Mouse (Mus musculus): ENCODE measurements around the gene Nav2.

Gene Nav2

GRCm38 (mm10) chr7:49522411-49523114, 614.0 kb downstream of the Nav2 start:
- Histone ChIP-seq H3K9me3 (ENCODE audit: low read length) (no peaks in the 10 kb centered on the region), H3K4me3 (replicated peaks; ENCODE audit: low read length) (peak overlapping the region; percentile 66), H3K36me3 (ENCODE audit: insufficient read depth, low read length) (no peaks in the 10 kb centered on the region), H3K4me1 (replicated peaks; ENCODE audit: low read depth, low read length) (peaks cover 83% of the 10 kb centered on the region), H3K27me3 (ENCODE audit: insufficient read depth, low read length) (no peaks in the 10 kb centered on the region)
- TF ChIP-seq CTCF (conservative IDR thresholded peaks at IDR 0.05; ENCODE audit: low read length) (no peak), POU5F1 (IDR thresholded peaks at IDR 0.05; ENCODE audit: borderline replicate concordance, low read length) (no peak), NANOG (IDR thresholded peaks at IDR 0.05; ENCODE audit: borderline replicate concordance, low read length) (no peak)

GRCm38 (mm10) chr7:49523115-49523445, 614.6 kb downstream of the Nav2 start:
- TF ChIP-seq NANOG (IDR thresholded peaks at IDR 0.05; ENCODE audit: borderline replicate concordance, low read length), result no peak
- no peak for TF ChIP-seq CTCF (conservative IDR thresholded peaks at IDR 0.05; ENCODE audit: low read length)
- no peak for TF ChIP-seq POU5F1 (IDR thresholded peaks at IDR 0.05; ENCODE audit: borderline replicate concordance, low read length)
- H3K4me3 ChIP-seq (replicated peaks; ENCODE audit: low read length), result peak overlapping the region; percentile 66
- H3K27me3 ChIP-seq (ENCODE audit: insufficient read depth, low read length), result no peaks in the 10 kb centered on the region
- H3K4me1 ChIP-seq (replicated peaks; ENCODE audit: low read depth, low read length), result peaks cover 81% of the 10 kb centered on the region
- no peaks in the 10 kb centered on the region for H3K9me3 ChIP-seq (ENCODE audit: low read length)
- H3K36me3 ChIP-seq (ENCODE audit: insufficient read depth, low read length), result no peaks in the 10 kb centered on the region

- Histone ChIP-seq H3K4me3 (replicated peaks; ENCODE audit: low read length) (peak overlapping the region; percentile 5; the same call in 1 of the 2 replicates), H3K36me3 (ENCODE audit: insufficient read depth, low read length) (no peaks in the 10 kb centered on the region), H3K4me1 (replicated peaks; ENCODE audit: low read depth, low read length) (peaks cover 86% of the 10 kb centered on the region), H3K9me3 (ENCODE audit: low read length) (no peaks in the 10 kb centered on the region), H3K27me3 (ENCODE audit: insufficient read depth, low read length) (no peaks in the 10 kb centered on the region)
- TF ChIP-seq POU5F1 (IDR thresholded peaks at IDR 0.05; ENCODE audit: borderline replicate concordance, low read length), result no peak
- no peak for TF ChIP-seq CTCF (conservative IDR thresholded peaks at IDR 0.05; ENCODE audit: low read length)
- no peak for TF ChIP-seq NANOG (IDR thresholded peaks at IDR 0.05; ENCODE audit: borderline replicate concordance, low read length)
Observed at GRCm38 (mm10) chr7:49523729-49524128, 615.2 kb downstream of the Nav2 start.

GRCm38 (mm10) chr7:49525348-49526100, 617.0 kb downstream of the Nav2 start:
- H3K36me3 ChIP-seq (ENCODE audit: insufficient read depth, low read length), result no peaks in the 10 kb centered on the region
- H3K4me3 ChIP-seq (replicated peaks; ENCODE audit: low read length), result no peak overlapping the region
- TF ChIP-seq CTCF (conservative IDR thresholded peaks at IDR 0.05; ENCODE audit: low read length) (no peak), NANOG (IDR thresholded peaks at IDR 0.05; ENCODE audit: borderline replicate concordance, low read length) (no peak), POU5F1 (IDR thresholded peaks at IDR 0.05; ENCODE audit: borderline replicate concordance, low read length) (no peak)
- no peaks in the 10 kb centered on the region for H3K27me3 ChIP-seq (ENCODE audit: insufficient read depth, low read length)
- no peaks in the 10 kb centered on the region for H3K9me3 ChIP-seq (ENCODE audit: low read length)
- peaks cover 83% of the 10 kb centered on the region for H3K4me1 ChIP-seq (replicated peaks; ENCODE audit: low read depth, low read length)

GRCm38 (mm10) chr7:49526101-49526499, 617.6 kb downstream of the Nav2 start:
- H3K9me3 ChIP-seq (ENCODE audit: low read length), result no peaks in the 10 kb centered on the region
- H3K4me3 ChIP-seq (replicated peaks; ENCODE audit: low read length), result no peak overlapping the region
- no peaks in the 10 kb centered on the region for H3K27me3 ChIP-seq (ENCODE audit: insufficient read depth, low read length)
- peaks cover 83% of the 10 kb centered on the region for H3K4me1 ChIP-seq (replicated peaks; ENCODE audit: low read depth, low read length)
- TF ChIP-seq NANOG (IDR thresholded peaks at IDR 0.05; ENCODE audit: borderline replicate concordance, low read length) (no peak), POU5F1 (IDR thresholded peaks at IDR 0.05; ENCODE audit: borderline replicate concordance, low read length) (no peak)
- no peaks in the 10 kb centered on the region for H3K36me3 ChIP-seq (ENCODE audit: insufficient read depth, low read length)

- Histone ChIP-seq H3K4me3 (replicated peaks; ENCODE audit: low read length) (peak overlapping the region; percentile 48; the same call in 1 of the 2 replicates), H3K36me3 (ENCODE audit: insufficient read depth, low read length) (no peaks in the 10 kb centered on the region), H3K27me3 (ENCODE audit: insufficient read depth, low read length) (no peaks in the 10 kb centered on the region), H3K9me3 (ENCODE audit: low read length) (no peaks in the 10 kb centered on the region), H3K4me1 (replicated peaks; ENCODE audit: low read depth, low read length) (peaks cover 73% of the 10 kb centered on the region)
- TF ChIP-seq NANOG (IDR thresholded peaks at IDR 0.05; ENCODE audit: borderline replicate concordance, low read length) (peak; percentile 48; the same call in 1 of the 2 replicates), POU5F1 (IDR thresholded peaks at IDR 0.05; ENCODE audit: borderline replicate concordance, low read length) (no peak), CTCF (conservative IDR thresholded peaks at IDR 0.05; ENCODE audit: low read length) (no peak)
Observed at GRCm38 (mm10) chr7:49527495-49527894, 619.0 kb downstream of the Nav2 start.

- TF ChIP-seq POU5F1 (IDR thresholded peaks at IDR 0.05; ENCODE audit: borderline replicate concordance, low read length), result no peak
- no peak for TF ChIP-seq CTCF (conservative IDR thresholded peaks at IDR 0.05; ENCODE audit: low read length)
- TF ChIP-seq NANOG (IDR thresholded peaks at IDR 0.05; ENCODE audit: borderline replicate concordance, low read length), result no peak
- H3K36me3 ChIP-seq (ENCODE audit: insufficient read depth, low read length), result no peaks in the 10 kb centered on the region
- H3K27me3 ChIP-seq (ENCODE audit: insufficient read depth, low read length), result no peaks in the 10 kb centered on the region
- H3K4me3 ChIP-seq (replicated peaks; ENCODE audit: low read length), result 0 out of 2 replicates have a peak overlapping the region, but pooled peaks have one; percentile 48
- peaks cover 69% of the 10 kb centered on the region for H3K4me1 ChIP-seq (replicated peaks; ENCODE audit: low read depth, low read length)
- no peaks in the 10 kb centered on the region for H3K9me3 ChIP-seq (ENCODE audit: low read length)
Observed at GRCm38 (mm10) chr7:49527925-49528324, 619.4 kb downstream of the Nav2 start.

GRCm38 (mm10) chr7:49529498-49529897, 621.0 kb downstream of the Nav2 start:
- Histone ChIP-seq H3K4me3 (replicated peaks; ENCODE audit: low read length) (no peak overlapping the region), H3K9me3 (ENCODE audit: low read length) (no peaks in the 10 kb centered on the region), H3K4me1 (replicated peaks; ENCODE audit: low read depth, low read length) (peaks cover 64% of the 10 kb centered on the region), H3K36me3 (ENCODE audit: insufficient read depth, low read length) (no peaks in the 10 kb centered on the region), H3K27me3 (ENCODE audit: insufficient read depth, low read length) (no peaks in the 10 kb centered on the region)
- TF ChIP-seq NANOG (IDR thresholded peaks at IDR 0.05; ENCODE audit: borderline replicate concordance, low read length), result no peak
- TF ChIP-seq POU5F1 (IDR thresholded peaks at IDR 0.05; ENCODE audit: borderline replicate concordance, low read length), result no peak
- TF ChIP-seq CTCF (conservative IDR thresholded peaks at IDR 0.05; ENCODE audit: low read length), result no peak

All from E14TG2a.4 (cell line).